Mouse (Mus musculus) hindbrain, embryonic 14.5 days (tissue): Measurements from ENCODE around the gene Rtp3. TPM values are rescaled to one million over a fixed set of nuclear protein-coding genes. Genes with fewer than 3 reads are reported as not detected.
A peak's percentile ranks its signal among the peaks of the same experiment; 100 is the strongest.

Experiments used
- ATAC-seq: fragments of 200-750 bp; cut with Nextera tagmentation; 2 replicates; pipeline ENCODE4 v1.8.0; 2017; ENCODE audit warnings: moderate number of reproducible peaks, mild to moderate bottlenecking, moderate TSS enrichment, moderate library complexity; ENCODE audit not compliant: low FRiP score
- DNase-seq: peaks from one replicate; pipeline ENCODE4 v3.0.0-alpha.2; 2015; ENCODE audit warnings: low spot score
- H3K27ac ChIP-seq: fragments of 300-500 bp; sonication (generic); 2 replicates; pipeline ENCODE4 v1.5.1; 2014; ENCODE audit warnings: mild to moderate bottlenecking, moderate library complexity
- H3K27me3 ChIP-seq: fragments of 300-500 bp; sonication (generic); 2 replicates; pipeline ENCODE4 v1.6.1; 2014; ENCODE audit warnings: mild to moderate bottlenecking, low read length, mixed read lengths; ENCODE audit not compliant: control insufficient read depth, insufficient read depth
- H3K36me3 ChIP-seq: fragments of 300-500 bp; sonication (generic); replicated peaks from 2 replicates; pipeline ENCODE4 v1.6.1; 2014; ENCODE audit not compliant: control insufficient read depth, insufficient read depth
- H3K4me1 ChIP-seq: fragments of 300-500 bp; sonication (generic); replicated peaks from 2 replicates; pipeline ENCODE4 v1.6.1; 2014; ENCODE audit warnings: antibody characterized with exemption, low read length, mixed read lengths; ENCODE audit not compliant: control insufficient read depth, insufficient read depth
- H3K4me2 ChIP-seq: fragments of 300-500 bp; sonication (generic); replicated peaks from 2 replicates; pipeline ENCODE4 v1.6.1; 2014; ENCODE audit warnings: mild to moderate bottlenecking, moderate library complexity
- H3K4me3 ChIP-seq: fragments of 300-500 bp; sonication (generic); replicated peaks from 2 replicates; pipeline ENCODE4 v1.5.1; 2014; ENCODE audit warnings: mild to moderate bottlenecking, low read length
- H3K9ac ChIP-seq: fragments of 300-500 bp; sonication (generic); 2 replicates; pipeline ENCODE4 v1.6.1; 2014
- H3K9me3 ChIP-seq: fragments of 300-500 bp; sonication (generic); 2 replicates; pipeline ENCODE4 v1.6.1; 2016; ENCODE audit warnings: low read length; ENCODE audit not compliant: control insufficient read depth
- WGBS: fragments of 180-500 bp; shearing (Covaris S2); extraction: QIAGEN DNeasy Blood & Tissue Kit; methylation state at CpG from one replicate; pipeline ENCODE4 v1.1.7; 2014; 5-methylcytosine and 5-hydroxymethylcytosine counted together
- polyA plus RNA-seq: library from polyadenylated mRNA; unstranded; fragments of >200 nt; fragmentation: Nextera tagmentation; extraction: Ambion mirVana; gene quantifications from 2 replicates; pipeline ENCODE4 v1.2.1, GENCODE M21; 2014

Rtp3 gene
- polyA plus RNA-seq, 1 experiment from 2014 or later, result not detected

- Histone ChIP-seq H3K36me3 (no peaks in the 10 kb centered on the region), H3K9ac (no peak overlapping the region), H3K9me3 (no peaks in the 10 kb centered on the region), H3K4me1 (peaks cover 5% of the 10 kb centered on the region), H3K27me3 (peaks cover 20% of the 10 kb centered on the region), H3K4me2 (no peak overlapping the region), H3K4me3 (no peak overlapping the region), H3K27ac (no peak overlapping the region)
- DNase-seq (no peak), ATAC-seq (no peak)
- WGBS, result 97% methylated on average over 13 of the region's 13 CpGs
Observed at GRCm38 (mm10) chr9:110951866-110952265, 38.5 kb downstream of the Rtp3 start.

DNA sequence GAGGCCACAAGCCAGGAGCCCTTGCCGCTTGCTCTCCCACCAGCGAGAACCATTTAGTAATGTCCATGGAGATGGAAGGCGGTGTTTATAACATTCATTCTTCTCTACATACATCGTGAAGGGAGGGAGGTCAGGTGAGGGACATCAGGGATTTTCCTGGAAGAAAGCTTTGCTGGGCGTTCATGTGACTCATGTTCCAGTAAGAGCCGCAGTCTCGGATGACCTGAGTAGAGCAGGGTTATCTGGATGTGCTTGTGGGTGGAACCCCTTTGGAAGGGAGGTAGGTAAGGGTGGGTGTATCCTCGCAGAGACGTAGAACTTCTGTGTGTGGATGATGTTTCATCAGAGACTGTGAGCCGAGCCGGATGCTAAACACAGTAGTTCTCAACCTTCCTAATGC lies 39.0 kb downstream of the Rtp3 start, which contains the start of gene Lrrc2:
TSS of gene Lrrc2 (plus strand) at position 149 of the 400 bp plus-strand sequence.
- H3K4me1 ChIP-seq, result peaks cover 7% of the 10 kb centered on the region
- no peak within 1 kb of the TSS for H3K4me3 ChIP-seq
- peaks cover 25% of the 10 kb centered on the region for H3K27me3 ChIP-seq
- no peak for DNase-seq
- H3K9me3 ChIP-seq, result no peaks in the 10 kb centered on the region
- ATAC-seq, result no peak
- H3K4me2 ChIP-seq, result no peak within 1 kb of the TSS
- 92% methylated on average over 11 of the region's 11 CpGs for WGBS
- H3K27ac ChIP-seq, result no peak within 1 kb of the TSS
- no peaks in the 10 kb centered on the region for H3K36me3 ChIP-seq
- H3K9ac ChIP-seq, result no peak within 1 kb of the TSS

DNA sequence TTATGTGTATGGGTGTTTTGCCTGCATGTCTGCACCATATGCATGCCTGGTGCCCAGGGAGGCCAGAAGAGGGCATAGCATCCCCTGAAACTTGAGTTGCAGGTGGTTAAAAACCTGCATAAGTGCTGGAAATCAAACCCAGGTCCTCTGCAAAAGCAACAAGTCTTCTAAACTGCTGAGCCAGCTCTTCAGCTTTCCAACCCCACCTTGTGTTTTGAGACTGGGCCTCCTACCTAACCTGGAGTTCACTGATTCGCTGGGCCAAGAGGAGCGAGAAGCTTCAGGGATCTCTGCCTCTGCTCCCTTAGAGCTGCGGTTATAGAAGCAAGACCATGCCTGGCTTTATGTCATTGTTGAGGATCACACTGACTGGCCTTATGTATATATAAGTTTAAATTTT lies 40.3 kb downstream of the Rtp3 start:
- no peaks in the 10 kb centered on the region for H3K9me3 ChIP-seq
- peaks cover 9% of the 10 kb centered on the region for H3K4me1 ChIP-seq
- DNase-seq, result no peak
- no peaks in the 10 kb centered on the region for H3K36me3 ChIP-seq
- no peak for ATAC-seq
- WGBS, result 92% methylated on average over 3 of the region's 3 CpGs
- H3K4me2 ChIP-seq, result no peak overlapping the region
- no peak overlapping the region for H3K27ac ChIP-seq
- no peak overlapping the region for H3K9ac ChIP-seq
- H3K27me3 ChIP-seq, result peaks cover 31% of the 10 kb centered on the region
- H3K4me3 ChIP-seq, result no peak overlapping the region

DNA sequence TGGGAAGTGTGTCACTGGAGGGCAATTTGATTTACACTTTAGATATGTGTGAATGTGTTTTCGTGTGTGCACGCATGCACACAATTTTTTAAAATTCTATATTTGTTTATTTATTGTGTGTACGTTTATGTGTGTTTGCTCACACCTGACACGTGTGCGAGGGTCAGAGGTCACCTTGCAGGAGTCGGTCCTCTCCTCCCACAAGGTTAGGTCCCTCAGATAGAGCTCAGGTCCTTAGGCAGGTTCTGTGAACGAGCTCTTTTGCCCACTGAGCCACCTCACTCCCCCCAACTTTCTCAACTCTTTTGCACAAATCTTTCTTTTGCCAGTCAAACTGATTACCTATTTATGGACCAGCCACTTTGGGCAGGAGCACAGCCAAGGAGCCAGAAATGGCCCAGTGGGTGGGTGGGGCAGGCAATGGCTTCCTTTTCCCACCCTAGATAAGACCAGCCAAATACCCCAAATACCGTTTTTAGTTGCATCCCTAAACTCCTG lies 41.5 kb downstream of the Rtp3 start:
- Histone ChIP-seq H3K4me3 (no peak overlapping the region), H3K27me3 (peaks cover 43% of the 10 kb centered on the region), H3K4me2 (no peak overlapping the region), H3K36me3 (no peaks in the 10 kb centered on the region), H3K27ac (no peak overlapping the region), H3K4me1 (peaks cover 9% of the 10 kb centered on the region), H3K9ac (no peak overlapping the region), H3K9me3 (no peaks in the 10 kb centered on the region)
- DNase-seq (no peak), ATAC-seq (no peak)
- 65% methylated on average over 8 of the region's 8 CpGs for WGBS

DNA sequence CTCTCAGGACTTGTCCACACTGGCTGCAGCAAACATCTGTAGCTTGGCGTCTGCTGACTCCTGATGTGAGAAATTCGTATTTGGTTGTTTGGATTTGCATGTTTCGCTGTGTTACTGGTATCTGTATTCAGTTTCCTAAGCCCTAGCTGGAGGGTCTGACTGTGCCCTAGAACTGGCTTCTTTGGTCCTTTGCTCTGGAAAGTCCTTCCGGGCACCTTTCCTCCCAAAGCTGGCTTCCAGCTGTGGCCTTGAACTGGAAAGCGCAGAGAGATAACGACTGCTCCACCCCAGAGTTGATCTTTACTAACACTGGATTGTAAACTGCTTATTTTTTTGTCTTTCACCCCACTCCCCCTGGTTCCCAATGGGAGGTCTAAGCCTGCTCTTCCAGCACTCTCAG lies 42.5 kb downstream of the Rtp3 start:
- ATAC-seq (no peak), DNase-seq (no peak)
- Histone ChIP-seq H3K27ac (no peak overlapping the region), H3K9me3 (no peaks in the 10 kb centered on the region), H3K36me3 (no peaks in the 10 kb centered on the region), H3K4me1 (peaks cover 5% of the 10 kb centered on the region), H3K4me2 (no peak overlapping the region), H3K27me3 (peaks cover 43% of the 10 kb centered on the region), H3K4me3 (no peak overlapping the region), H3K9ac (no peak overlapping the region)
- 30% methylated on average over 6 of the region's 6 CpGs for WGBS

DNA sequence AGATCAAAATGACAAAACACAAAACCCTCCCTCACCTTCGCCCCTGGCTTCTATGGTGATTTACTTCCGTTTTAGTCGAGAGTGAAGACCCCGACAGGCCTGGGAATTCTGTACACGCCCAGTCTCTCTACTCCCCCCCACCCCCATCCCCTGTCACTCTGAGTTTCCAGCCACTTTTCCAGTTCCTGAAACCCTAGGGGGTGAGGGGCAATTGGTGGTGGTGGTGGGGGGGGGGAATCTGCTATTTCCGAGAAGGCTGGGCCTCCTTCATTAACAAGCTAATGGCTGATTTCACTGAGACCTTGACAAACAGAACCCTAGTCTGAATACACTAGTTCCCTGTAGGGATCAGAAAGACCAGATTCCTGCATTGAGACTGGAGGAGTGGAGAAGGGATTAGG lies 43.1 kb downstream of the Rtp3 start:
- Histone ChIP-seq H3K9ac (no peak overlapping the region), H3K27me3 (peaks cover 37% of the 10 kb centered on the region), H3K4me3 (no peak overlapping the region), H3K36me3 (no peaks in the 10 kb centered on the region), H3K27ac (no peak overlapping the region), H3K9me3 (no peaks in the 10 kb centered on the region), H3K4me2 (no peak overlapping the region), H3K4me1 (peaks cover 4% of the 10 kb centered on the region; the same call in 1 of the 2 replicates)
- no peak for ATAC-seq
- WGBS, result 5% methylated on average over 6 of the region's 6 CpGs
- no peak for DNase-seq

DNA sequence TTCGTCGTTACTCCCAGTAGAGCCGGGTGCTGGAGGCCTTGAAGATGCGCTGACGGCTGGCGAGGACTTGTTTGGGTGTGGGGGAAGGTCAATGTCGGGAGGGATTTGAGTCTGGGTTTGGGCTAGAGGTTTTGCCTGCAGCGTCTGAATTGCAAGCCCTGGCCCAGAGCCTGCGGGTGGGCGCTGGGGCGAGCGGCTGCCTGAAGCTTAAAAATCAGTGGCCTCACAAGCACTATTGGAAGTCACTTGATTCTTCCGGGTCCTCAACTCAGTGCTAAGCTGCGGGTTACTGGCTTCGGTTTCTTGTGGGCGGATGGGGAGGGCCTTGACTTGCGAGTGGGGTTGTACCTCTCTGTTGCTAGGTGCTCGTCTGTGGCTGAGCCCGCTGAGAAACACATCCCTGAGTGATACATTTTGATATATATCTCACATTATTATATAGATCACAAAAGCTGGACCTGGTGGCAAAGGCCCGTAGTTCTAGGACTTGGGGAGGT lies 43.8 kb downstream of the Rtp3 start:
- H3K27me3 ChIP-seq, result peaks cover 33% of the 10 kb centered on the region
- no peak overlapping the region for H3K27ac ChIP-seq
- H3K36me3 ChIP-seq, result no peaks in the 10 kb centered on the region
- peaks cover 4% of the 10 kb centered on the region; the same call in 1 of the 2 replicates for H3K4me1 ChIP-seq
- no peak overlapping the region for H3K4me3 ChIP-seq
- no peaks in the 10 kb centered on the region for H3K9me3 ChIP-seq
- H3K4me2 ChIP-seq, result no peak overlapping the region
- DNase-seq, result no peak
- 10% methylated on average over 20 of the region's 20 CpGs for WGBS
- no peak overlapping the region for H3K9ac ChIP-seq
- no peak for ATAC-seq

DNA sequence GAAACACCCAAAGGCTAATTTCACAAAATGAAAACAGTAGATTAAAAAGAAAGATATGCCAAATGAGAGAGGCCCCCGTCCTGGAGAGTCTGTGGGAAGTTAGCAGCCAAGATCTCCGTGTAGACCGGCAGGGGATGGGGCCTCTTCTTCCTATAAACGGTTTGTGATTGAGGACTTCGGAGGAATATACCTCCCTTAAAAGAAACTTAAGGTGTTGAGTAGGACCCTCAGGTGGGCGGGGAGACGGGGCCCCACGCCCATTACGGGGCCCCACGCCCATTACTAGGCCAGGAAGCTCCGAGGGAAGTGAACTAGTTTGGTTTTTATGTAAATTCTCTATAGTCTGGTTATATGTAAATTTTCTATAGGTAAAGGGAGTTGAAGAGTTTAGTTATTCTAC lies 44.5 kb downstream of the Rtp3 start, which contains the start of gene Tdgf1:
TSS of gene Tdgf1 (minus strand) at position 233 of the 400 bp plus-strand sequence.
- Histone ChIP-seq H3K4me3 (no peak within 1 kb of the TSS), H3K4me1 (peaks cover 4% of the 10 kb centered on the region; the same call in 1 of the 2 replicates), H3K4me2 (peak within 1 kb of the TSS; percentile 21), H3K9me3 (no peaks in the 10 kb centered on the region), H3K9ac (no peak within 1 kb of the TSS), H3K27me3 (peaks cover 33% of the 10 kb centered on the region), H3K36me3 (no peaks in the 10 kb centered on the region), H3K27ac (no peak within 1 kb of the TSS)
- DNase-seq, result no peak
- 15% methylated on average over 11 of the region's 11 CpGs for WGBS
- ATAC-seq, result no peak

DNA sequence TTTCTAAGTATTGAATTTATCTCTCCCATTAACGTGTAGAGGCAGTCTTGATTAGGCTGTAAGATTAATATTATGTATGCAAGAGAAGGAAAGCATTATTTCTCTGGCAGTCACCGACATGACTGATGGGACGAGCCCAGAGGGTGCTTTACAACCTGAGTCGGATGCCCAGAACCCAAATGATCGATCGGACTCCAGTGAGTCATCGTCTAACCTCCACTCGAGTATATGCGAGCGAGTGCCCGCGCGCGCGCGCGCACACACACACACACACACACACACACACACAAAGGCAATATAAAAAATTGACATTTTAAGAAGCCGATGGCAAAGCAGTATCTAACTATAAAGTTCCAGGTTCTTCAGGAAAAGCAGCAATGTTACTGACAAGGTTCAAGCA lies 45.0 kb downstream of the Rtp3 start:
- no peak for ATAC-seq
- Histone ChIP-seq H3K4me2 (peak overlapping the region; percentile 21), H3K4me3 (no peak overlapping the region)

DNA sequence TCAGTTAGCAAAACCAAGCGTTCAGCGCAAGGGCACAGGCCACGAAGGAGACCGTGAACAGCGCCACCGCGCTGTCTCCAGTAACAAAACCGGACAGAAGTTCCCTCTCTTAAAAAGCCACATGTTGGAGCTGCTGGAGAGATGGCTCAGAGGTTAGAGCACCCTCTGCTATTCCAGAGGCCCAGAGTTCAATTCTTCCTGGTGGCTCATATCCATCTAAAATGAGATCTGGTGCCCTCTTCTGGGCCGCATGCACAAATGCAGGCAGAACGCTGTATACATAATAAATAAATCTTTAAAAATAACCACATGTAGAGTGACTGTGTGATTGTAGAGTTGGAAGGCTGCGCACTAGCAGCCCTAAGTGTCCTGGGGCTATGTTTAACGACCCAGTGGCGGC lies 46.1 kb downstream of the Rtp3 start:
- no peak overlapping the region for H3K9ac ChIP-seq
- peak; percentile 55 for DNase-seq
- peaks cover 4% of the 10 kb centered on the region; the same call in 1 of the 2 replicates for H3K4me1 ChIP-seq
- peaks cover 33% of the 10 kb centered on the region for H3K27me3 ChIP-seq
- no peak overlapping the region for H3K4me3 ChIP-seq
- no peaks in the 10 kb centered on the region for H3K9me3 ChIP-seq
- H3K36me3 ChIP-seq, result no peaks in the 10 kb centered on the region
- ATAC-seq, result no peak
- WGBS, result 38% methylated on average over 13 of the region's 13 CpGs
- no peak overlapping the region for H3K4me2 ChIP-seq
- no peak overlapping the region for H3K27ac ChIP-seq

More for the DNA sequence above, 45.0 kb downstream of the Rtp3 start:
- no peak overlapping the region for H3K27ac ChIP-seq
- H3K27me3 ChIP-seq, result peaks cover 33% of the 10 kb centered on the region
- no peaks in the 10 kb centered on the region for H3K9me3 ChIP-seq
- H3K9ac ChIP-seq, result no peak overlapping the region
- 15% methylated on average over 18 of the region's 18 CpGs for WGBS
- DNase-seq, result no peak
- peaks cover 4% of the 10 kb centered on the region; the same call in 1 of the 2 replicates for H3K4me1 ChIP-seq
- H3K36me3 ChIP-seq, result no peaks in the 10 kb centered on the region
